Mouse (Mus musculus) layer of hippocampus, postnatal 14 days (tissue): ENCODE data around the gene Fsd2. TPM values are rescaled to one million over a fixed set of nuclear protein-coding genes. Genes with fewer than 3 reads are reported as not detected.
A peak's percentile ranks its signal among the peaks of the same experiment; 100 is the strongest.

Experiments used
- DNase-seq, 2 experiments: peaks; one replicate each; pipeline ENCODE4 v3.0.0; 2021 to 2022; ENCODE audit warnings: low spot score in 2 of 2, mixed read lengths in 1 of 2
- total RNA-seq, 2 experiments: library from RNA; stranded (reverse); gene quantifications; 2 replicates each; pipeline ENCODE4 v1.2.3; 2021

Gene Fsd2
- total RNA-seq, 2 experiments from 2014 or later = 0.10 to 0.32 TPM

GRCm38 (mm10) chr7:81572610-81573268, 6.0 kb upstream of the Fsd2 start:
- no peak for DNase-seq

GRCm38 (mm10) chr7:81571941-81572441, 5.2 kb upstream of the Fsd2 start:
- DNase-seq = no peak

- peak; percentile 84 to 96 for DNase-seq
Measured at GRCm38 (mm10) chr7:81571108-81571940, 4.6 kb upstream of the Fsd2 start, which contains the start of gene Whamm. TSS of gene Whamm (plus strand) at chr7:81571266.

GRCm38 (mm10) chr7:81570752-81571107, 4.0 kb upstream of the Fsd2 start:
- DNase-seq = no peak

GRCm38 (mm10) chr7:81570271-81570670, 3.5 kb upstream of the Fsd2 start:
- DNase-seq = no peak

- no peak for DNase-seq
Measured at GRCm38 (mm10) chr7:81569851-81570250, 3.1 kb upstream of the Fsd2 start.

GRCm38 (mm10) chr7:81567396-81567795, 652 bp upstream of the Fsd2 start:
- no peak for DNase-seq

- DNase-seq = no peak
Measured at GRCm38 (mm10) chr7:81566332-81566731, 412 bp downstream of the Fsd2 start.

- peak; percentile 26 to 48 for DNase-seq
Measured at GRCm38 (mm10) chr7:81565381-81566055, 1.2 kb downstream of the Fsd2 start.

GRCm38 (mm10) chr7:81564766-81565165, 2.0 kb downstream of the Fsd2 start:
- no peak for DNase-seq

- no peak for DNase-seq
Measured at GRCm38 (mm10) chr7:81563506-81564015, 3.2 kb downstream of the Fsd2 start.

- no peak for DNase-seq
Measured at GRCm38 (mm10) chr7:81561211-81561610, 5.5 kb downstream of the Fsd2 start.

- no peak for DNase-seq
Measured at GRCm38 (mm10) chr7:81560101-81561049, 6.4 kb downstream of the Fsd2 start.

GRCm38 (mm10) chr7:81559231-81559980, 7.3 kb downstream of the Fsd2 start:
- DNase-seq = no peak

GRCm38 (mm10) chr7:81557985-81558360, 8.8 kb downstream of the Fsd2 start:
- no peak for DNase-seq

- no peak for DNase-seq
Measured at GRCm38 (mm10) chr7:81557252-81557984, 9.3 kb downstream of the Fsd2 start.

- no peak for DNase-seq
Measured at GRCm38 (mm10) chr7:81556839-81557238, 9.9 kb downstream of the Fsd2 start.

GRCm38 (mm10) chr7:81554369-81554768, 12.4 kb downstream of the Fsd2 start:
- DNase-seq = peak in 1 of 2 experiments; percentile 40

GRCm38 (mm10) chr7:81553589-81553988, 13.2 kb downstream of the Fsd2 start:
- no peak for DNase-seq
